ENCODE assay signal across 16 mouse cellular contexts in the genomic region with DNA sequence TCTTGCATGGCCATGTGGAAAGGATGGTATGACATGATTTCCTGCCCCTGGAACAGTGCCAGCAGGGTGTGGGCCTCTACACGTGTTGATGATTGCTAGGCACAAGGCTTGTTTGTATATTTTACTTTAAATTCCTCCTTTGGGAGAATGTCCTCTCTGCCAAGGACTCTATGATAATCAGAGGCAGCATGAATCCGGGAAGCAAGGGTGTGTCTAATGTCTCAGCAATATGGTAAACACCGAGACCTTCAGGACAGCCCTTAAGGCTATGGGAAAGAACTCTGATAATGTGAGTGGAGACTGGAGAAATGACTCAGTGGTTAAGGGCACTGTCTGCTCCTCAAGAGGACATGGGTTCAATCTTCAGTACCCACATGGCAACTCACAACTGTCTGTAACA. TPM values are rescaled to one million over a fixed set of nuclear protein-coding genes. Genes with fewer than 3 reads are reported as not detected.
"Had no signal": no experiment of that assay in that cellular context is flagged by ENCODE, and none has a peak within 500 bp of the region (broad histone marks: within the 10 kb centered on the region; RNA-seq: fewer than 3 reads in every experiment).

No protein-coding gene starts in this region.

- H3K4me1 ChIP-seq: liver, embryonic 13.5 days; liver, embryonic 15.5 days; lung, embryonic 15.5 days; stomach, embryonic 15.5 days had no signal

- H3K36me3 ChIP-seq: liver, embryonic 13.5 days; liver, embryonic 15.5 days; lung, embryonic 15.5 days; midbrain, embryonic 13.5 days; midbrain, embryonic 15.5 days; neural tube, embryonic 12.5 days; stomach, embryonic 15.5 days had no signal

- H3K4me3 ChIP-seq: liver, embryonic 13.5 days; liver, embryonic 15.5 days; lung, embryonic 15.5 days; megakaryocyte, embryonic 14.5 days; midbrain, embryonic 13.5 days; midbrain, embryonic 15.5 days; neural tube, embryonic 12.5 days; stomach, embryonic 15.5 days had no signal

- H3K9me3 ChIP-seq: liver, embryonic 13.5 days; liver, embryonic 15.5 days; lung, embryonic 15.5 days; megakaryocyte, embryonic 14.5 days; midbrain, embryonic 13.5 days; midbrain, embryonic 15.5 days; neural tube, embryonic 12.5 days; stomach, embryonic 15.5 days had no signal

- DNase-seq: liver, embryonic 13.5 days; liver, postnatal 0 days; right cerebral cortex, postnatal 14 days; thymus, adult 2 months; thymus, postnatal 25 days; thymus, postnatal 4 days had no signal

- H3K27me3 ChIP-seq: liver, embryonic 13.5 days; liver, embryonic 15.5 days; midbrain, embryonic 15.5 days; neural tube, embryonic 12.5 days; stomach, embryonic 15.5 days had no signal

- H3K9ac ChIP-seq: liver, embryonic 13.5 days; liver, embryonic 15.5 days; liver, postnatal 0 days; lung, embryonic 15.5 days; midbrain, embryonic 13.5 days; midbrain, embryonic 15.5 days; neural tube, embryonic 12.5 days; stomach, embryonic 15.5 days had no signal

- H3K27ac ChIP-seq: liver, embryonic 13.5 days; liver, embryonic 15.5 days; lung, embryonic 15.5 days; macrophage; midbrain, embryonic 13.5 days; midbrain, embryonic 15.5 days; neural tube, embryonic 12.5 days; stomach, embryonic 15.5 days; stomach, postnatal 0 days had no signal

- ATAC-seq: liver, postnatal 0 days; midbrain, embryonic 13.5 days; midbrain, embryonic 15.5 days had no signal

- H3K4me2 ChIP-seq: liver, embryonic 11.5 days; liver, embryonic 13.5 days; liver, embryonic 15.5 days; lung, embryonic 15.5 days; midbrain, embryonic 13.5 days; midbrain, embryonic 15.5 days; neural tube, embryonic 12.5 days; stomach, embryonic 15.5 days had no signal

RNA-seq across cellular contexts. Expression of gene Kcna5, which starts 23.1 kb away (rescaled TPM):
- polyA plus RNA-seq: macrophage had no signal
